Mouse (Mus musculus) E14TG2a.4 (cell line): ENCODE data around the gene Tomm6.

Source experiments
- CTCF ChIP-seq: conservative IDR thresholded peaks from 2 replicates; pipeline ENCODE4 v1.5.1; 2014; ENCODE audit warnings: low read length
- NANOG ChIP-seq: IDR thresholded peaks from 2 replicates; pipeline ENCODE4 v1.6.1; 2014; ENCODE audit warnings: borderline replicate concordance, low read length, mixed read lengths
- POU5F1 ChIP-seq: IDR thresholded peaks from 2 replicates; pipeline ENCODE4 v1.6.1; 2014; ENCODE audit warnings: low read length, borderline replicate concordance

- TF ChIP-seq CTCF, result no peak
- no peak for TF ChIP-seq NANOG
- TF ChIP-seq POU5F1, result no peak
Observed at GRCm38 (mm10) chr17:47708972-47709371, 20.8 kb upstream of the Tomm6 start.
